Mouse (Mus musculus) monocyte, adult 2 months (primary cell): ENCODE data around the gene Pheta1.

Source experiments
- DNase-seq, 2 experiments: peaks; one replicate each; pipeline ENCODE4 v3.0.0; 2022; ENCODE audit warnings: low spot score in 2 of 2, low read depth in 1 of 2

Gene Pheta1

DNA sequence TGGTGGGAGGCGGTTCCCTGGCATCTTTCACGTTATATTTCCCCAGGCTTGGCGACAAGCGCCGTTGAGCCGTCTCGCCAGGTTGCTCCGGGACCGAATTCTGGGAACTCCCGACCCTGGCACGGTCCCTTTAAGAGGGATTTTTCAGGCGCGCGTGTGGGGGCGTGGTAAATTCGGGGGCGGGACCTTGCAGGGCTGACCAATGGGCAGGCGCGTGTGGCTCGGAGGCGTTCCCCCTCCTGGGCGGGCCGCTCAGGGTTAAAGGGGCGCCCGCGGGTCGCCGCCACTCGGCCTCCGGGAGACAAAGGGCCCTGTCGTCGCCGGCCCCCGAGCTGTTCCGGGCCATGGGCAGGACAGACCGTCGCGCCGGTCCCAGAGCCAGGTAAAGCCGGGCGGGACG is at the start of gene Pheta1:
TSS of gene Pheta1 (plus strand) at position 242 of the 400 bp plus-strand sequence.
- peak; percentile 46 to 76 for DNase-seq

DNA sequence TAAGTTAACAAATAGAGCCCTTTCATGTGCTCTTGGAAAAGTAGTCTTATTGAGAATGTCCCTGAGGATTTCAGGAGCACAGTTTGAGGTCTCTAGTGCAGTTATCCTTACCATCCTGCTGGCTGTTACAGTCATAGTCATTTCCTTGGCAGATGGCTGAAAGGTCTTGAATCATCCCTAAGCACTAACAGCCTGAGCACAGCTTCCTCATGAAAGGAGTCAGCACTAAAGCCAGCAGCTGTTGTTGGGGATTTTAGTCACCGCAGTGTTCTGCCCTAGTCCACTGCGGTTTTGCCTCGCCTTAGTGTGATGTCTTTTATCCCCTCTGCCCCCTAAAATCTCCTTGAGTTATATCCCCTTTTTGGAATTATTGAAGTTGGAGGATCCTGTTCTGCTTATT is 41.6 kb upstream of the Pheta1 start:
- no peak for DNase-seq

DNA sequence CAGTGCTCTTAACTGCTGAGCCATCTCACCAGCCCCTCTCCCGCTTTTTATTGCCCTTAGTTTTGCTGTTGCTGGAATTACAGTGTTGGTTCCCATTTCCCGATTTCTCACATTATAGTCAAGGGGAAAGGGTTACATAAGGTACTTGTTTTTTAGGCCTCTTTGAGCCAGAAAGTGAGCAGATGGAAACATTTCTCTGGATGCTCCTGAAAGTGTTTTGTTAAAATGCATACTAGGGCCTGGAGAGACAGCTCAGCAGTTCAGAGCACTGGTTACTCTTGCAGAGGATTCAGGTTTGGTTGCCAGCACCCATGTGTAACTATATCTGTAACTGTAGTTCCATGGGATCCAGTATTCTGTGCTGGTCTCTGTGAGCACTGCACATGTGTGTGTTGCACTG is 40.6 kb upstream of the Pheta1 start:
- DNase-seq = no peak

DNA sequence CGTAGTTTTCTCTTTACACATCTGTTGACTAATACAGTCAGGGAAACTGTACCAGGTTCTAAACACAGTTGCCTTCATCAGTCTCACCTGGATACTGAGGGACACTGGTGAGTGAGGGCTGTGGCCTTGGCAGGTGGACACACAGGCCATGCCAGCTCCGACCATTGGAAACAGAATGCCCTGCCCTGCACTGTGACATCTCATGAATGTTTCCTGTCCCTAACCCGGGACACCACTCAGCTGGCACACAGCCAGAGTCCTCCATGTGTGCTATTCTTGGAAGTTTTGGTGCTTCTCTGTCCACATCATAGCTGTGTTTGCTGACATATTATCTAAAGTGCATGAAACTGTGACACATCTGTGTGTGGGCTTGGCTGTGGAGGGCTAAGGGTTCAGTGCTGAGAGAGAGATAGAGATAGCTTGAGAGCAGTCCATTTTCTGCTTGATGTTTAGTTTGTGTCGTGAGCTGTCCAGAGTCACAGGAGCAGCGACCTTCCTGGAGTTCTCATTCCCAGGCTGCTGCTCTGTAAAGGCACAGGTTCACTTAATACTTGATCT is 39.0 kb upstream of the Pheta1 start:
- DNase-seq = no peak

DNA sequence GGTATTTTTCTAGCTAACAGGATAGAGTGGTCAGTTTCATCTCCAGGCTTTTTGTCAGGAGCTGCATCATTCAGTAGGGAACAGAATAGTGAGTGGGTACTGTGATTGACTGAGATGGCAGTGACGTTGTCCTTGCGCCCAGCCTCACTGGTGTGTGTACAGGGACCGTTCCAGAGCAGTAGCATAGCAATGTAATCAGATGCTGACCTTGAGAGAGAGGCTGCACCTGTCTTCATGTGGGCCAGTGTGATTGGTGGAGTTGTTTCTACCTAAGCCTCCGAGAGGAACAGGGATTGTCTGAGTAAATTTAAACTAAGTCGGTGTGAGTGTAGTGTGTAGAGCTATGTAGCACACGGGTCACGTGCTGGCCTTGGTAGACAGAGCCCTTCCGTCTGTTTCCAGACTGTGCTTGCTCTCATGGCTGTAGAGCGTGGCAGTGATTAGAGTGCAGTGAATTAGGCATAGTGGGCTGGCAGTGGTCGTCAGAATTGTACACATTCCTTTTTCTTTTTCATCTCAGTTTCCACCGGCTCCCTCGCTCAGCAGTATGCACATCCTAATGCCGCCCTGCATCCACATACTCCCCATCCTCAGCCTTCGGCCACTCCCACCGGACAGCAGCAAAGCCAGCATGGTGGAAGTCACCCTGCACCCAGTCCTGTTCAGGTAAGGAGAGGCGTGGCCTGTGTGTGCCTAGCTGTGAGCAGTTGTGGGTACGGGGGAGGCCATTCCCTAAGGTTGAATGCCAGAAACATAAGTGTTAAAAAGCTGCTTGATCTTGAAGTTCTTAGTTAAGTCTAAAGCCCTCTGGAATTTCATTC is 38.2 kb upstream of the Pheta1 start:
- no peak for DNase-seq

DNA sequence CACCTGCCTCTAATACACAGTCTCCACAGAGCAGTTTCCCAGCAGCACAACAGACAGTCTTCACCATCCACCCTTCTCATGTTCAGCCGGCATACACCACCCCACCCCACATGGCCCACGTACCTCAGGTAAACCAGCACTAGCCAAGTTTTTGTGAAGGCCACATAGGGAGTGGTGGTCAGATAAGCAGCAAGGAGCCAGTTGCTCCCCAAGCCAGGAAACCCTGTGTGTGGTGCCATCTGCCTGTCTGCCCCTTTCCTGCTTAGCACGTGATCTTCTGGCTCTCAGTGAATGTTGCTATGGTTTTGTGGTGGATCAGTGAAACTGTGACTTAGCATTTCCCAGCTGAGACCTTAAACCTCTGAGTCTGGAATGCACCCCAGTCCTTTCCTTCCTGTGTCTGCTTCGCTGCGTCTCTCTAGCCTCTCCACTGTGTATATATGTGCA is 37.3 kb upstream of the Pheta1 start:
- no peak for DNase-seq

DNA sequence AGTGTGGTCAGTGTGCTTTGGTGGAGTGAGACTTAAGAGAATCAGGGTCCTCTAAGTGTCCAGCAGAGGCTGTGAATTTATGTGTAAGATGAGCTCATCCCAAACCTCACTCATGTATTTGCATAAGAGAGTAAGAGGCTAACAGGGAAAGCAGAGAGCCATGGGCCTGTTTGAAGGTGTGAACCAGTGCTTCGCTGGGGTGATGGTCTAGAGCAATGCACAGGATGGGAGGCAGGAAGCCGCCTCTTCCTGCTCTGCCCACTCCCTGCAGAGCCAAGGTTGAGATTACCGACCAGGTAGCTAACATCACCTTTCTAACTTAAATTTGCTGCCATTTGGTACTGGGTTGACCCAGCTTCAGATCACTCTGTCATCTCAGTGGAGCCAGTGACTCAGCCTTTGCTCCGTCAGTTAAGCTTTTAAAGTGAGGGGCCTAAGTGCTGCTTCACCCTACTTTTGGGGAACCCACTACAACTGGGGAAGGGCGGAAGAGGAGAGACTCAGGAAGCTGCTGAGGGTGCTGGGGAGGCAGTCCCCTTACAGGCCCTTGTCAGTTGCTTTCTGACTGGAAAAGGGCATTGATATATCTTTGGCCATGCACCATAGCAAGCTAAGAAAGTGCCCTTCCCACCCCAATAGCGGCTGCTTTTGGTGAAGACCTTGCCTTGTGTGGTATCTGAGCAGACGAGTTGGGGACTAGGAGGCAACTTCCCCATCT is 36.1 kb upstream of the Pheta1 start:
- no peak for DNase-seq

DNA sequence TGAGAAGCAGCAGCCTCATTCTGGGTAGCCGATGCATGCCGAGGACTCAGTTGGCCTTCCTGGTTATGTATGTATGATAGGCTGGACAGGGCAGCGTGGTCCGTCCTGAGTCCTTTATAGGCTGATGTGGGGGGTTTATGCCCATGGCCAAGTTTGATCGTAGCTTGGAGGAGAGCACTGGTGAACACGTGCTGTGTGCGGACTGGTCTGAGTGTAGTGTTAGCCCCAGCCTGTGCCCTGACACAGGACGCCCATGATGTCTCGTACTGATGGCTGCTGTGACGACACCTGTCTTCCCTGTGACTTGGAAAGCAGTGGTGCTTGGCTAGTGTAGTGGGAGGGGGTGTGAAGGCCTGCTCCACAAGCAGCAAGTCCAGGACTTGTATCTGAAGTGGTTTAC is 35.0 kb upstream of the Pheta1 start:
- DNase-seq = no peak

DNA sequence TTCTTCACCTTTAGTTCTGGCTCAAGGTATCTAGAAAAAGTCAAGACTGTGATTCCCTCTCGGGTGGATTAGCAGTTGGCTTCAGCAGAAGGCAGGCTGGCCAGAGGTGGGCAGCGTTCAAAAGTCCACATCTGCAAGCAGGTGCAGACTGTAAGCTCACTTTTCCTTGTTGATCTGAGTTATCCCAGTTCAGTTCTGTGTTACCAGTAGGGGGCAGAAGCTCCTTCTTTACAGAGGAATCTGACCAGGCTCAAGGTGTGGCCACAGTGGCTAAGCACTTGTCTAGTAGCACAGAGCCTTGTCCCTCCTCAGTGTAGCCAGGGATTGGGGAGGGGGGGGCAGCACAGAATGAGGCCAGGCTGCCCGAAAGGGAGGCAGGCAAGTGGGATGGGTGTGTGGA is 33.7 kb upstream of the Pheta1 start:
- peak in 1 of 2 experiments; percentile 51 for DNase-seq

DNA sequence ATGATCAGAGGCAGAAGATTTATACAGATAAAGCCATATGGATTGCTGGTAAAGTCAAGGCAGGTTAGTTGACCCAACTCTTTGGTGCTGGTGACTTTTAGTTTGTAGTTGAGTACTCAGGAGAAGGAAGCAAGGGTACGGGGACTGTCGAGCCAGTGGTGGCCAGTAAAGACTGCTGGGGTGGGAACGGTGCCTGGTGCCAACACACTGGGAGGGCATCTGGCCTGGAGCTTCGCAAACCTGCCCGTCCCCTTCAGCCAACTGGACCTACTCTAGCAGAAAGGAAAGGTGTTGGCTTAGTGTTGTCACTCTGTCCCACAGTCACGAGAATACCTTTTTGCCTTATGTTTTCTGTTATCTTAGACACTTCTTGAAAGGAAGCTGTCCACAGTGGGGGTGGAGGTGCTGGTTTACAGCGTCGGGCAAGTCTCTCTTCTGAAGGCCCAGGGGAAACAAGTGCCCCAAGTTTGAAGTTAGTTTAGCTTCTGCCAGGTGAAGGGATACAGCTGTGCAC is 32.9 kb upstream of the Pheta1 start:
- DNase-seq = no peak

DNA sequence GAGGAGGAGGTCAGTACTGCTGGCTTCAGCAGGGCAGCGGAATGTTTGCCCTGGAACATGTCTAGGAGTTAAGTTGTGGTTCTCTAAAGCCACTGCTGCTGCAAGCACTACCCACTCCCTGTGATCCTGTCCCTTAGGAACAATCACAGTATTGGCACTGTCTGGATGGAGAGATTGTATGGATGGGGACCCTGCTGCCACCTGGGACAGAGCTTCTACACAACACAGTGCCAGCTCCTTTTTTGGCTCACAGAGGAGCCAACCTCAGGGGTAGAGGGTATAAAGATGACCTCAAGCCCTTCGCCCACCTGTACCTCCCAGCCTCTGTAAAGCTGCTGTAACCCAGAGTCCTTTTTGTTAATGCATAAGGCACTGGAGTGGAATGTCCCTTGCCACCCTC is 32.2 kb upstream of the Pheta1 start:
- DNase-seq = no peak

DNA sequence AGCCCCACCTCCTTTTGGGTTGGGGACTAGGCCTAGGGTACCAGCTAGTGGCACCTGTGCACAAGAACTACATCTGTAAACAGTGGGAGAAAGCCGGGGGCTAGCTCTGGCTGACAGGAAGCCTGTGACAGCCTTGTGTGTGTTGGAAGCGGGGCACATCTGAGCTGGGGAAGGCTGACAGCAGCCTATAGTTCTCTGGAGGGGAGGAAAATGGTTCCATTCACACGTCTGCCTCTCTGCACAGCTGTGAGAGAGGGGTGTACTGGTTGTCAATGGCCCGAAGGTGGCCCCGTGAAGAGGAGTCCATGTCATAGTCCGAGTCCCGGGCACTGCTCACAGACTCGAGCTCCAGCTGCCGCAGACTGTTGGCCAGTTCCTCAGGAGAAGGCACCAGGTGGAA is 31.2 kb upstream of the Pheta1 start:
- no peak for DNase-seq

DNA sequence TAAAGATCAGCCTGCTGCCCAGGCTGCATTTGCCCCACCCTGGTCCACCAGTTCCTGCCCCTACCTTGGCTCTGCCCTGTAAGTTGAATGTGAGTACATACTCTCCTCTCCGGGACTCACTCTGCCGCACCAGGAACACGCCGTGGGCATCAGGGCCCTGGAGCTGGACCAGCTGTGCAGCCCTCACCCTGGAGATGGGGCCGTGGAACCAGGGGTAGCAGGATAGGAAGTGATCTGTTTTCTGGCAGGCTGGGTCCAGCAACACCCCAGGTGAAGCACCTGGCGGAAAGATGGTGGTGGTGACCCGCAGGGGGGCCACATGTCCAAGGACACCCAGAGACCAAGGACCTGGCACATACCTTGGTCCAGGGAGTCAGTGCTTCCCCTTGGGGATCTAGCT is 30.4 kb upstream of the Pheta1 start:
- no peak for DNase-seq

DNA sequence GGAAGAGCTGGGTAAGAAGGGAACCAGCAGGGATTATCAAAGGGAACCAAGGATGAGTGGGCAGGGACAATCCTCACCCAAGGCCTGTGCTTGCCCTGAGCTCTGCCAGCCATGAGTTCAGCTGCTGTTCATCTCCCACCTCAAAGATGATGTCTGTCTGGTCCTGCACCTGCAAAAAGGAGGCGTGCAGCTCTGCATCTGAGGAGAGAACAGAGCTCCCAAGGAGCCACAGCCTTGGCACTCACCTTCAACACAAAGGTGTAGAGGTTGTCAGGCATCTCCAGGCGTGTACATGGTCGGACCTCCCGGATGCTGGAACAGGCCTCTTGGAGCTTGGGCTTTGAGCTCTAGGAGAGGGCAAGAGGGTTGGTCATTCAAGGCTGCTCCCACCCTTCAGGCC is 29.9 kb upstream of the Pheta1 start:
- no peak for DNase-seq

DNA sequence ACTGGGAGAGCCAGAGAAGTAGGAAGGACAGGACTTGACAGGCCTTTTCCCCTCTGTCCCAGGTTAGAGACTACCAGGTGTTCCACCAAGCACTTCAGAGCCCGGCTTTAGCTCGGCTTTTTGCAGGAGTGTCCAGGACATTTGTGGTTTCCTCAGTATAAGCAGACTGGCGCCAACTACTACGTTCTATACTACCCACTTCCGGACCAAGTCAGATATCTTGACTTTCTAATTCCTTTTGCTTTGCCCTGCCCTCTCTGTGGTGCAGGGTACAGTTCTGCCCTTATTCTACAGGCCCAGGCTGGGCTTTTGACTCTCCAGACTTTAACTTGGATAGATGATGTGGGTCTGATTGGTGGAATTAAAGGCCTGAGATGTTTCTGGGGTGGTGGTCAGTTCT is 29.2 kb upstream of the Pheta1 start:
- DNase-seq = no peak

DNA sequence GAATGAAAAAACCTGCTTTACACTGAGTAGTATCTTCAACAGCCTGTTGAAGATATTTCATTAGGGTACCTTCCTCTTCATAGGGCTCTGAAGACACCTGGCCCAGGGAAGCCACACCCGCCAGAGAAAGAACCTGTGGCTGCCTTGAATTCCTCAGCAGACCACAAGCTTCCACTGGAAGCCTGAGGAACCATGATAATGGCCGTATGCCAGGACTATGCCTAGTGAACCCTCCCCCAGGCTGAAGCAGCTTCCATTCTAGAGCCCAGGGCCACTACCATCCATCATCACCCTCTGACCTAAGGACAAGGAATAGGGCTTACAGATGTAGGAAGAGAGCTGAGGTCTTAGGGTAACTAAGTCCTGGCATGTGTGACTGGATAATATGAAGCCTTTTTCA is 28.6 kb upstream of the Pheta1 start:
- DNase-seq = no peak

DNA sequence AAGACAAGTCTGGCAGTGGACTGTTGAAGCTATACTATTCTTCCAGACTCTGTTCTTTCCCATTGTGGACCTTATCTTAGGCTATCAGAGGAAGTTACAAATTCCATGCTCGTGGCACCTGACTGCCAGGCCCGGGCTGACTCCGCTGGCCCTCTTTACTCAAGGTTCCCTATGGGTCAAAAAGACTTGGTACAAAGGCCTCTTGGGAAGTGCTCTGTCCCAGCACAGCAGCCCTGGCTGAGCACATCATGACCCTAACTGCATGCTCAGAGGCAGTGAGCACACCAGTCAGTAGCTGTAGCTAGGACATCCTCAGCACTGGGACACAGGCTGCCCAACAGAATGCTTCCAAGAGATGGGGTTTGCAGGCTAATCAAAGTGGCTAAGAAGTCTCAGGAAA is 28.1 kb upstream of the Pheta1 start:
- DNase-seq = no peak

DNA sequence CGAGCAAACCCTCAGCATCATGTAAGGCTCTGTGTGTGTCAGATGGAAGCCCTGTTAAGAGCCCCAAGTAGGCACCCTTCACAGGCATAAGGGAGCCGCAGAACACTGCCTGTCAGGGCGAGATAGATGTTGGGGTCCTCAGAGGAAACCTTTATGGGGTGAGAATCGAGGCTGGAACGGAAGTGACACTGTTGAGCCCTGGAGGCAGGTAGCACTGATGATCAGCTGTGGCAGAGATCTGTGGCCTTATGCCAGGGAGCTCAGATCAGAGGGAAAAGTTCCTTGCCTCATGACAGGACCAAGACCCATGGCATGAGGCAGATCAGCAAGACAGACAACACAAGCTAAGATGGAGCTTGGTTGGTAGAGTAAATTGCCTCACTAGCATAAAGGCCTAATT is 27.7 kb upstream of the Pheta1 start:
- no peak for DNase-seq

DNA sequence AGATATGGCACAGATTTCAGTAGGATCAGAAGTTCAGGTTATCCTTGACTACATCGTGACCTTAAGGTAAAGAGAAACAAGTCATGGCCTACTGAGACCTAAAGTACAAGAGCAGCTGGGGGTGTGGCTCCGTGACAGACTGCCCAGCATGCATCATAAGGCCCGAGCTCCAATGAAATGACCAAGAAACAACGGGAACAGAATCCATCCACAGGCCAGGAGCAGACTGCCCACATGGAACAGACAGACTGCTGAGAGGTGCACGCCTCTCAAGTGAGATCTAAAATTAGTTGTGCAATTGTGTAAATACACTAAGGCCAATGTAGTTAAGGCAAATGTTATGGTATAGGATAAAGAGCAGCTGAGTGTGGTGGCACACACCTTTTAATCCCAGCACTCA is 27.2 kb upstream of the Pheta1 start:
- DNase-seq = no peak

DNA sequence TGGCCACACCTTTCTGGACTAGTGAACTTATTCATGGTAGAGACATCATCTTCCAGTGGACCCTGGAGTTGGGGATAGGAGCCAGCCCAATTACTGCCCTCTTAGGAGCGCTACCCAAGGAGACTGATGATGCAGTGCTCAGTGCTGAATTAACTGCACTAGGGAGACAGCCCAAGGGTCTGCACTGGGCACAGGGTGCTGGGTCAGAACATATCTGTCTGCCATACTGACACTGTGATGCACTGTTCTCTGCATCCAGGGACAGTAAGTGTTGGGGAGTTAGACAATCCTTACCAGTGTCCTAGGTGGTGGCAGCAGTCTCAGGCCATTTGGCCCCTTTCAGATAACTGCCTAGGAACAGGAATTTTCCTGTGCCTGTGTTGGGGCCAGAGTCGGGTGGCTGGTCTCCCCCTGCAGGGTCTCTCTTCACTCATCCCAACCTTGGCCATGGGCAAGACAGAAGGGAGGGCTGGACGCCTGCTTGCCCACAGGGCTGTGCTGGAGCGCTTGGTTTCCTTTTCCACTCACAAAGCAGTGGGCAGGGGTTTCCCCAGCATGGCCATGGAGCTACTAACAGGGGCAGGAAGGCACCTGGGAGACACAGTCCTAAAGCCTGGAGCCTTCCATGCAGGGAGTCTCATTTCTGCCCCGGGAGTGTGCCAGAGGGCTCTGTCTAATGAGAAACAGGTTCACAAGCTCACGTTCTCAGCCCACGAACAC is 25.8 kb upstream of the Pheta1 start:
- DNase-seq = no peak

DNA sequence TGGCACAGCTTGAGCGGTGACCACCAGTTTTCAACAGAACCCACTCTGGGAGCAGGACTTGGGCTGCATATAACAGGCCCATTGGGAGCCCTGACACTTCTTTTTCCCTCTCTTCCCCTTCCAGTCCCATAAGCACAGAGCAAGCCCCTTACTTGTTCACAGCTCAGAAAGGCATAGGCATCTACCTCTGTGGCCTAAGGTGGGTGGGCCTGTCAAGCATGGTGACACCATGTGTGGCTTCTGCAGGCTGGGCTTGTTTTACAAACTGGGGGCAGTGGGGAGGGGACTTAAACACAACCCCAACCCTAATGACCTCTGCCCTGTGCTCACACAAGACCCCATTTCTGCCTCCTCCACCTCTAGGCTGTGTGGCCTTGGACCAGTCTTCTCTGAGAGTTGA is 25.1 kb upstream of the Pheta1 start:
- DNase-seq = no peak

DNA sequence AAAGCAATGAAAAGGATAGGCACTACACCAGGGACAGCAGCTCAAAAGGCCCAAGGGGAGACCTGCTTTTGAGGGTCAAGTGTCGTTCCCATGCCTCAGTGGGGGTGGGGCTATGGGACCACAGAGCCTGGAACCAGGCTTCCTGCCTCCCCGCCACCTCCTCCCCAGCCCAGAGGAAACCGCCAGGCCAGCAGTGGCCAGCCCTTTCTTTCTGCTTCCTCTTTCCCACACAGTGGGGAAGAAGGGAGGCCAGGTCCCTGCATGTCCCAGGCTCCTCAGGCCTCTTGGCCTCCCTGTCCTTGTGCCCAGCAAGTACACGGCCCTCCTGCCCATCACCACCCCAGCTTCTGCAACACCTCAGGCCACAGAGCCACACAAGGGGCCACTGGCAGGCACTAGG is 24.7 kb upstream of the Pheta1 start:
- DNase-seq = no peak
